Mouse (Mus musculus) frontal cortex, adult 2 months (tissue): ENCODE results near the gene Pold3. TPM values are rescaled to one million over a fixed set of nuclear protein-coding genes. Genes with fewer than 3 reads are reported as not detected.
"Not testable (repeated sequence)": the region's sequence is repeated elsewhere in the genome, so short reads cannot be mapped to it uniquely, and the experiment has no call there.

ENCODE experiments used
- DNase-seq, 2 experiments: peaks; one replicate each; pipeline ENCODE4 v3.0.0; 2022; ENCODE audit warnings: low spot score in 1 of 2; ENCODE audit errors: extremely low spot score in 1 of 2
- polyA plus RNA-seq: library from polyadenylated mRNA; depleted of rRNA; stranded (reverse); fragments of >200 nt; gene quantifications from 2 replicates; pipeline ENCODE4 v1.2.3, GENCODE M21; 2012

Pold3 gene
- polyA plus RNA-seq, 1 experiment, result 32.7 TPM

GRCm38 (mm10) chr7:100113821-100114220 is 7.5 kb downstream of the Pold3 start:
- DNase-seq, result peak in 1 of 2 experiments; percentile 18

DNA sequence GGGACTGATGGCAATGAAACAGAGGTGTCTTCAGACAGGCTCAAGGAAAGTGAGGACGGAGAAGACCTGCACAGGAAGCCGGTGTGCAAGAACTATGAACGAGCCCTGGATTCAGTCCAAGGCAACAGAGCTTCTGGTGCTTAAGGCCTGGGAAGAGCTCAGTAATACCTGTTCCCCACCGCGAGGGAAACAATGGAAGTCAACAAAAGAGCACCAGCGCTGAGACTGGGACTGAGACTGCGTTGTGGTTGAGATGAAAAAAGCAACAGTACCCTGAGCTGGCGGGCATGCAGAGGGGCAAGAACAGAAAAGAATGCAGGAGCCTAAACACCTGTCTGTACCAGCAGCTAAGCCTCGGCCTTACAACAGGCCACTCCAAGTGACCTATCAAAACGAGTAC is 9.9 kb downstream of the Pold3 start:
- no peak for DNase-seq

DNA sequence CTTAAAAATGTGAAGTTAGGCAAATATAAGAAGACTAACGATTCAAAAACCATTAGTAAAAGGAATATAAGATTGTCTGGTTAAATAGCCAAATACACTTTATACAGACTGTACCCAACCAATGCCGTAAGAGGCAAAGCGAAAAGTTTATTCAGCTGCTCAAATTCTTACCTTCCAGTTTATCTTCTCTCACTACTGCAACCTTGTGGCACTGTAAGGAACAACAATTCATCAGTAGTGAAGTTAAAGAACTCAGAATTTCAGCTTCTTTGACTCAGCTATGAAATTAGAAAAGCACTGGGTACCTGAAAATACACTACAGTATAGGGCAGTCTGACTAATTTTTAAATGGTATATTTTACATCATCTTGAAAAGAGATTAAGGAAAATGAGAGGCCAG is 13.0 kb downstream of the Pold3 start:
- DNase-seq, result peak in 1 of 2 experiments; percentile 80

GRCm38 (mm10) chr7:100104677-100105076 is 16.7 kb downstream of the Pold3 start:
- no peak for DNase-seq

DNA sequence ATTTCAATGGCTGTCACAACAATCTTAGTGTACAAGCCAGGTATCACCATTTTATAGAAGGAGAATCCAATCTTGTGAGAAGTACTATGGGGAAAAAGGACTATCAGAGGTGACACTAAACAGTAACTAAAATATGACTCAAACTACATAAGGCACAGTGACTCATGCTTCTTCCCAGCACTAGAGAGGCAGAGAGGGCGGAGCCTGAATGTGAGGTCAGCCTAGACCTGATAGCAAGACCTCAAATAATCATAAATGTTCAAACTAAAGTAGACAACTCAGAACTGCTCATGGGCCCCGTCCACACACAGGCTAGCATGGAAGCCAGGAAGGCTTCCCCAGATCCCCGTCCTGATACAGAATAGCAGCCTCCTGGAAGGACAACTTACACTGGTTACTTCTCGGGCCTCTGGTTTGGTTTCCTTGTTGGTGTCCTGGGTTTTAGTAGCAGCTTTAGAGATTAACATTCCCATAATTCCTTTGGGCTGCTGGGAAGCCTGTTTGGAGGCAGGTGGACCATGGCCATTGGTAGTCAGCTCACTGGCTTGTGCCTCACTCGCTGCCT is 21.3 kb downstream of the Pold3 start:
- DNase-seq, result no peak

DNA sequence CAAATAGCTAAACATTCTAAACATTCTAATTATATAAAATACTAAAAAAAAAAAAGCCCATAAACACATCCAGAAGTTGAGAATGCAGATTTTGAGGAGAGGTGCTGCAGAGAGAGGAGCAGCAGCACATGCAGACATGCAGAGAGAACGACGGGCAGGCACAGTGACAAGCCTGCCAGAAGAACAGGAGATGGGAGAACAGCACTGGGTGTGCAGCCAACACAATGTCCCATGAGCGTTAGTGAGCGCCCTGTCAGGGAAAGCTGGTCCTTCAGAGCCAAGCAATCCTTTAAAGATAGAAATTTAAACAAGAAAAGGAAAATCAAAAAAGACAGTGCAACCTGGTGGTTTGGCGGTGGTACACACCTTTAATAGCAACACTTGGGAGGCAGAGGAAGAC is 34.5 kb downstream of the Pold3 start:
- DNase-seq, result no peak

- DNase-seq, result no peak
These were observed 35.1 kb downstream of the Pold3 start for GRCm38 (mm10) chr7:100086159-100086755.

GRCm38 (mm10) chr7:100083812-100084211 is 37.6 kb downstream of the Pold3 start:
- DNase-seq, result no peak

GRCm38 (mm10) chr7:100082836-100083235 is 38.5 kb downstream of the Pold3 start:
- no peak for DNase-seq

DNA sequence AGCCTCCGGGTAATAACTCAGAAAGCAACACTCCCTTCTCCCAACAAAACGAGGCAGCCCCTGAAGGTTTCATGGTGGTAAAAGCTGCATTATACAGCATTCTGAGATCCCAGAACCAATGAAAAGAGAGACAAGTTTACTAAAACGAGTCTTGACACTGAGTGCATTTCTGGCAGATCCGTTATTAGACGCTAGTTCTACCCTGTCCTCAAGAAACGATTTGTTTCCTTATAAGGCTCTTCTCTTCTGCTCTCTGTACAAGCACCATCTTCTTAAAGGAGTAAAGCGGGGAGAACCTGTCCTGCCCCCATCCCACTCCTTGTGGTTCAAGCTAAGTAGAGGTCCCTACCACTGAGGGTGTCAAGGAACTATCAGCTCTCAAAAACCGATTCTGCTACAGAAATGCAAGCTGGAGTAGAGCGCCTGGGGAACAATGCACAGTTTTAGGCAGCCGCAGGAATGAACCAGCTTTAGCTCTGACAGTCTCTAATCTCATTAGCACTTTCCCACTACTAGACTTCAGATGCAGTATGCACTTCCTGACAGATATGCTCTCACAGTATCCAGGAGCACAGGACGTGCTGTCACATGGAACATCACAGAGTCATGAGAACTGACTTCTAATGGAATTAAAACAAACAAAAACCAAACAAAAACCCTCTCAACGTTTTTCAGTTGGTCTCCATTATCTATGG is 41.1 kb downstream of the Pold3 start:
- DNase-seq, result no peak

DNA sequence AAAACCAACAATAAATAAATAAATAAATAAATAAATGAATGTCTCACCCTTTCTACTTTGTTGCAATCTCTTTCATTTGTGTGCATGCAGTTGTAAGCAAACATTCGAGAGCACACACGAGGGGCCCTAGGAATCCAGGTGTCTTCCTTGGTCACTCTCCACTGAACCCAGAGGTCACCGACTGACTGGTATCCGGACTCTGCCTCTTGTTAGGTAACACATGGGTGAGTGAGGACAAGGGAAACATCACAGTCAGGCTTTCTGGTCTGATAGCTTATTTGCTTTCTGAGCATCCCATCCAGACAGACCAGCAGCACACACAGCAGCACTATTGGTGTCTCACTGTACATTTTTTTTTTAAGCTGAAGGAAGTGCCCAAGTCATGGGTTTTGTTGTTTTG is 44.3 kb downstream of the Pold3 start:
- no peak for DNase-seq

DNA sequence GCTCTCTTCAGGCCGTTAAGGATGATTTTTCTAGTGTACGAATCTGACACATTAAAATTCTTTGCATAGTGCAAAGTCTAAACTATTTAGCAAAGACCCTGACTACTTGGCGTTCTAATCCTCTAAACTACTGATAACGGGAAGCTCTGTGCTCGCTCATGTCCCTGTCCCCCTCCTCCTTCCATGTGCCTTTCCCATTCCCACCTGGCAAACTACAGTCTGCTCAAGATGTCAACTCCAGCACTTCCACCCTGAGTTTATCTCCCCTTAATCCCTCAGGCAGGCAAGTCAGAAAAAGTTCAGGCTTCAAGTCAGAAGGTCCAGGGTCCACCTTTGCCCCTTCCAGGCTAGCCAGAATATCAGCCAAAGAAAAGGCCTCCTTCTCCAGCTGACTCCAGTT is 45.1 kb downstream of the Pold3 start:
- DNase-seq, result no peak

- DNase-seq, result no peak
These were observed 47.4 kb downstream of the Pold3 start for GRCm38 (mm10) chr7:100073959-100074358.

DNA sequence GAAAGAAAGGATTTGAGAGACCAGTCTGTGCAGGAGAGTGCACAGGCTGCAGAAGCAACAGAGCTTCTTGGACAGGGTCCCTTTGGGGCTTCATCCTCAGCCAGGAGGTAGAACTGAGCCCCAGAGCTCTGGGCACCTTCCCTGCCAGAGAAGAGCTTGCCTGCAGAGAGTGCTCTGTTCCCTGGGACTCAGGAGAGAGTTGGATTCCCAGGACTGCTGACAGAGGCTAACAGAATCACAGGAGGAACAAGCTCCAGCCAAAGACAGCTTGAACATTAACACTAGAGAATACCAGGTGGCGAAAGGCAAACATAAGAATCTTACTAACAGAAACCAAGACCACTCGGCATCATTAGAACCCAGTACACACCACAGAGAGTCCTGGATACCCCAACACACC is 68.4 kb downstream of the Pold3 start:
- DNase-seq, result not testable (repeated sequence)

- no peak for DNase-seq
These were observed 69.5 kb downstream of the Pold3 start for GRCm38 (mm10) chr7:100051904-100052303.

- peak in 1 of 2 experiments; percentile 5 for DNase-seq
These were observed 74.9 kb downstream of the Pold3 start for GRCm38 (mm10) chr7:100046486-100046885.

DNA sequence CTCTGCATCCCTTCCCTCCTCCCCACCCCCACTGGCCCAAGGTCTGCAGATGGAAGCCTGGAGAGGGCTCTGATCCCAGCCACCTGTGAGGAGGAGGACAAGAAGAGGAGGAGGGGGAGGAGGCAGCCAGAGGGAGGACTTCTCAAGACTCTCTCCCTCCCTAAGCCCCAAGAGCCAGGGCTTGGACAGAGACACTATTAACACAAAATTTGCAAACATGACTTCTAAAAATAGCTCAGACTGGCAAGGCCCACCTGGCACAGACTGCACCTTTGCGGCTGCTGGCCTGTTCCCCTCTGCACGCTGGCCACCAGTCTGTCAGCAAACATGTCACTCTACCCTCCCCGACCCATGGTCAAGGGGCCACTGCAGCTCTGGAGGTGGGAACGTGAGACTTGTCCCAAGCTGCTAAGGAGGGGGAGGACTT is 77.7 kb downstream of the Pold3 start:
- no peak for DNase-seq

DNA sequence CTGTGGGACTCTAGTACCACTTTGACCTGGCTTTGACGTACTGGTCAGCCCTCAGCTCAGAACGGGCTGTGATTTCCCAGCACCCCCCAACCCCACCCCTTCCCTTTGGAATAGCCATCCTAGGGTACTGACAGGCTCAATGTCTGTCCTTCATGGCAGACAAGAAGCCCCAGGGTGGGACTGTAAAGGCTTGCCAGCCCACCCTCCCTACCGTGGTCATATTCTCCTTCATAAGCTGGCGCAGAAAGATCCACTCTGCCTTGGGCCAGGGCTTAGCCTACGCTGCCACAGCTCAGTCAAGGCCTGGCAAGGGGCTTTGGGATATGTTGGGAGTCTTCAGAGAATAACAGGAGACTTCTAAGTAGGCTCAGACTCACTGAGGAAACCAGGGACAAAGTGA is 78.3 kb downstream of the Pold3 start:
- no peak for DNase-seq

DNA sequence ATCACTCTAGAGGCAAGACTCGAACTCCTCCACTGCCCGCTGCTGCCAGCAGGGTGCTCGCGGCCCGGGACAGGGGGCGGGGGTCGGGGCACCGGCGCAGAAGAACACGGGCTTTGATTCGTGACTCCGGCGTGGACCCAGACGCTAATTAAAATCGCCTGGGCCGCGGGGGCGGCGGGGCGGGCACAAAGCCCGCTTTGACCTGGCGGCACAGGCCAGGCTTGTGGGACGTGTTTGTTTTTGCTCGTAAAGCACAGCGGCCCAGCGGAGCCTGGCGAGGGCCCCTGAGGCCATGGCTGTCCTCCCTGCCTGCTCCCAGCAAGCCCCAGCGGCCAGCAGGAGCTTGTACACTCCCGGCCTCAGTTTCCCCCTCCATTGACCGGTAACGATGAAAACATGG is 79.2 kb downstream of the Pold3 start:
- no peak for DNase-seq

DNA sequence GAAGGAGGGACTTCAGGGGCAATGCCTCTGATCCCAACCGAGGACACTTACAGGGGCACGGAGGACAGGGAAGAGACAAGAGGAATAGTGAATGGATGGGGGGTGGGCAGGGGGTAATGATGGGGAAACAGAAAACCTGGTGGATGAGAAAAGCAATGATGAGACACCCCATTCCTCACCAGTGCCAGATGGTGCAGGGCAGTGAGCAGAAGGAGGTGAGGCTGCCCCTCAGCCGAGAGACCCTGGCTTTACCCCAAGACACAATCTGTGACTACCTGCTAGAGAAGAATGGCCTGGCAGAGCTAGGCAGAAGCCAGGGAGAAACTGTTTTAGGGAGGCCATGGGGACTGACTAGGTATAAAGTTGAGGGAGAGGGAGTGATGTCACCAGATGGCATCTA is 84.9 kb downstream of the Pold3 start:
- DNase-seq, result no peak

DNA sequence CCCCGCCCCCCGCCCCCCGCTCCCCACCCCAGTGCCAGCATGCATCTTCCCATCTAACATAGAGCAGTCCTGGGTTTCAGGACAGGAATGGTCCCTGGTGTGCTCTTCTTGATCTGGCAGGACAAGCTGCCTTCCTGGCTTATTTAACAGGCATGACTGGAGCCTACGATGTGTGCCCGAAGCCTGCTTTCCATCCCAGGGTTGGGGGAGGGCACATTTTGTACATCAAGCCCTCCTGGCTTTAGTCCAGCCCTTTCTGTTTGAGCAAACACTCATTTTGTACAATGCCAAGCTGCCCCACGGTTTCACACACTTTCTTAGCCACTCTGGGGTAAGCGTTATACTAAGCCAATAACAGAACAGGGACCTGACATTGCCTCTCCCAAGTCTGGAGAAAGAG is 85.3 kb downstream of the Pold3 start:
- no peak for DNase-seq

DNA sequence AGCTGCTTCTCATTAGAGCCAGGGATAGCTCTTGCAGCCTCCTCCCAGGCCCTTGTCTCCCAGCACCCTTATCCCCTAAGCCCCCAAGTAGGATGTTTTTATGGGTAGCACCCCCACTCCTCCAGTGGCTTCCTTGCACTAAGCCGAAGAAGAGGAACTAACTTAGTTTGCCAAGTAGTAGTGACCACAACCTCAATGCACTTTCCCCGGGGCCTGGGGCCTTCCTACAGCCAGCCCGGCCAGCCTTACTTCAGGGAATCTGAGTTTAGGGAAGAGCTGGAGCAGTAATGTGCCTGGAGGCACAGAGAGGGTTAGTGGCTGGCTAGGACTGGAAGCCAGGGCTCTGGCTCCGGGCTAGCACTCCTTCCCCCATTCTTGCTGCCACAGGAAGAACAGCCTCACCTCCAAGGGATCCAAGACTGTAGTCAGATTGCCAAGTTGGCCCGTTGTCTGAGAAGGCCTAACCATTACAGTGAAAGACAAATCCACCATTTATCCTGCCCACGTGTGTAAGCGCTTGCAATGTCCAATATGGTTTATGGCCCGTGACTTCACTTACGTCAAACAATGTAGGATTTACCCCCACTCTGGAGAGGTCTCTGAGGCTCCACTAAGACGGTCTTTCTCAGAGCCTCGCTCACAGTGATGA is 86.4 kb downstream of the Pold3 start:
- DNase-seq, result no peak
